Mouse (Mus musculus) liver, adult 2 months (tissue): ENCODE results near the gene Tmod1. TPM values are rescaled to one million over a fixed set of nuclear protein-coding genes. Genes with fewer than 3 reads are reported as not detected.

Experiments used
- DNase-seq: peaks from one replicate; pipeline ENCODE4 v3.0.0-alpha.2; 2011; ENCODE audit warnings: low read depth, low spot score; ENCODE audit errors: extremely low read depth
- H3K27ac ChIP-seq: fragments of 200-500 bp; replicated peaks from 2 replicates; pipeline ENCODE4 v1.5.1; 2012; ENCODE audit warnings: low read depth, mild to moderate bottlenecking, control low read depth, inconsistent platforms, low read length; ENCODE audit not compliant: insufficient read depth
- H3K27me3 ChIP-seq: fragments of 200-500 bp; 2 replicates; pipeline ENCODE4 v1.6.1; 2012; ENCODE audit warnings: mild to moderate bottlenecking, moderate library complexity, low read length, inconsistent platforms; ENCODE audit not compliant: control insufficient read depth, insufficient read depth
- H3K36me3 ChIP-seq: fragments of 200-500 bp; 2 replicates; pipeline ENCODE4 v1.6.1; 2012; ENCODE audit warnings: low read length, inconsistent platforms; ENCODE audit not compliant: control insufficient read depth, insufficient read depth
- H3K4me1 ChIP-seq: fragments of 200-500 bp; 2 replicates; pipeline ENCODE4 v1.6.1; 2011; ENCODE audit warnings: low read length; ENCODE audit not compliant: control insufficient read depth, insufficient read depth
- H3K4me3 ChIP-seq: fragments of 200-500 bp; 2 replicates; pipeline ENCODE4 v1.5.1; 2011; ENCODE audit warnings: low read depth, mild to moderate bottlenecking, control low read depth, low read length, moderate library complexity; ENCODE audit not compliant: insufficient read depth
- H3K79me2 ChIP-seq: fragments of 200-500 bp; 2 replicates; pipeline ENCODE4 v1.6.1; 2012; ENCODE audit warnings: inconsistent platforms, mild to moderate bottlenecking, low read length, moderate library complexity; ENCODE audit not compliant: control insufficient read depth, insufficient read depth
- H3K9ac ChIP-seq: fragments of 200-500 bp; 2 replicates; pipeline ENCODE4 v1.6.1; 2012; ENCODE audit warnings: low read depth, mild to moderate bottlenecking, control low read depth, inconsistent platforms, low read length
- CTCF ChIP-seq: fragments of 200-500 bp; IDR thresholded peaks from 2 replicates; pipeline ENCODE4 v1.5.1; 2011; ENCODE audit warnings: low read depth, low read length, control low read depth
- POLR2A ChIP-seq: fragments of 200-500 bp; IDR thresholded peaks from 2 replicates; pipeline ENCODE4 v1.6.1; 2011; ENCODE audit warnings: low read length, control low read depth; ENCODE audit not compliant: insufficient read depth; ENCODE audit errors: extremely low read depth
- WGBS: fragments of 180-500 bp; shearing (Covaris S2); methylation state at CpG from one replicate; pipeline ENCODE4 v1.1.7; 2018; 5-methylcytosine and 5-hydroxymethylcytosine counted together
- polyA plus RNA-seq: library from polyadenylated mRNA; depleted of rRNA; stranded (reverse); fragments of >200 nt; gene quantifications from 2 replicates; pipeline ENCODE4 v1.2.3, GENCODE M21; 2012
- total RNA-seq: library from RNA; depleted of rRNA; stranded (reverse); fragments of >200 nt; gene quantifications from 2 replicates; pipeline ENCODE4 v1.2.3, GENCODE M21; 2014

Tmod1 gene
- total and polyA plus RNA-seq, 2 experiments = 0.09 TPM; not detected in 1

DNA sequence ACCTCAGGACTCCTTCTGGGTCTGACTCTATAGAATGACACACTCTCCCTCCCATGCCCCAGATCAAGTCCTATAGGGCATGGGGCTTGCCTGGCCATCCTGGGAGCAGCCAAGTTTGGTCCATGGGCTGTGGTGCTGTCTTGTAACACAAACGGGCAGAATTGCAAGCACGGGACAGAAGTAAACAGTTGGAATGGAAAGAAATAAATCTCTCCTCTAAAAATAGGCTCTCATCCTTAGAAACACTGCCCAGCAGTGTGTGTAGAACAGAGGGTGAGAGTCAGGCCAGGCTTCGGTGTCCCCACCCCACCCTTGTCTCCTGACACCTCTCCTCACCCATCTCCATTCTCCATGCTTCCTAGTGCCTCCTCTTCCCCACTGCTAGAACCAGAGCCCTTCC lies 29.3 kb downstream of the Tmod1 start:
- Histone ChIP-seq H3K36me3 (no peaks in the 10 kb centered on the region), H3K9ac (no peak overlapping the region), H3K4me1 (no peaks in the 10 kb centered on the region), H3K4me3 (no peak overlapping the region), H3K27ac (no peak overlapping the region), H3K79me2 (no peaks in the 10 kb centered on the region), H3K27me3 (no peaks in the 10 kb centered on the region)
- no peak for DNase-seq
- WGBS = 75% methylated on average over 3 of the region's 3 CpGs
- no peak for TF ChIP-seq CTCF
- TF ChIP-seq POLR2A = no peak

DNA sequence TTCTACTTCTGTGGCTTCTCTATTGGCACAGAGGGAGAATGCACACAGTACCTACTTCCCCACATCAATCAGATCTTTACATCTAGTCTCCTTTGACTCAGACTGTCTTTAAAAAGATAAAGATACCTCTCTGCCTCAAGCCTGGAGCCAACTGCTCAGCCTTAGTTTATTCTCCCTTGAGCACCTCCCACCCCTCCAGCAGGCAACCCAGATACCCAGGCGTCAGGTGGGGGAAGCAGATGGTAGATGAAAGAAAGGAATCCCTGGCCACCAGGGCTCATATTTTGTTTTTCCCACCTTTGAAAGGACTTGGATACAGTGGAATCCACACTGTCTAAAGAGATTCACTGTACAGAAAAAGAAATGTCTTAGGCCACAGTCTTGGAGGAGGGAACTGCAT lies 29.8 kb downstream of the Tmod1 start:
- no peak overlapping the region for H3K4me3 ChIP-seq
- no peaks in the 10 kb centered on the region for H3K27me3 ChIP-seq
- H3K9ac ChIP-seq = no peak overlapping the region
- no peak for TF ChIP-seq POLR2A
- no peak for TF ChIP-seq CTCF
- no peak overlapping the region for H3K27ac ChIP-seq
- no peaks in the 10 kb centered on the region for H3K36me3 ChIP-seq
- H3K79me2 ChIP-seq = no peaks in the 10 kb centered on the region
- 77% methylated on average over 1 of the region's 1 CpGs for WGBS
- no peaks in the 10 kb centered on the region for H3K4me1 ChIP-seq
- DNase-seq = no peak

DNA sequence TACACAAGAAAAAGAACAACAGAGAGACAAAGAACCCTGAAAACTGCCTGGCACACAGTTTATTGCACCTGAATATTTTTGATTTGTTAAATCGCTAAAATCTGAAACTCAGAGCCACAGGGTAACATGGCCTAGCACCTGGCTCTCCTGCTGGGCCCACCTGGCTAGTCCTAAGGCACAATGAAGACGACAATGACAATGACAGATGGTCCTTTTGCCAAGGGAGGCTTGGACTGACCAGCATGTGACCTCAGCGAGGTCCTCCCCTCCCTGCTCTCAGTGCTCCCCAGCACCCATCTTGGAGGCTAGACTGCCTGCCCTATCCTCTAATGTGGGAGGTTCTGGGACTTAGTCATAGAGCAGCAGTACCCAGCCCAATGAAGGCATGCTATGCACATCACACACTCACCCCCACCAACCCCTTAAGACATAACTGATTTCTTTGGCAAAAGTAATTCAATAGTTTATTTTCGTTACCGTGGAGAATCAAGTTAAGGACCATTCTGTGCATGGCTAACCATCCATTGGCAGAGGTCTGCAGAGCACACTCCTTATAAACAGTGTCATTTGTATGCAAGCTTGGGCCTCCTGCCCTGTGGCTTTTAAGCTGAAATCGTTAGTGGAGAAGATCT lies 31.2 kb downstream of the Tmod1 start:
- Histone ChIP-seq H3K79me2 (no peaks in the 10 kb centered on the region), H3K27ac (no peak overlapping the region), H3K36me3 (no peaks in the 10 kb centered on the region), H3K27me3 (no peaks in the 10 kb centered on the region), H3K9ac (no peak overlapping the region), H3K4me3 (no peak overlapping the region), H3K4me1 (no peaks in the 10 kb centered on the region)
- TF ChIP-seq CTCF (no peak), POLR2A (no peak)
- WGBS = 84% methylated on average over 6 of the region's 6 CpGs
- DNase-seq = no peak

DNA sequence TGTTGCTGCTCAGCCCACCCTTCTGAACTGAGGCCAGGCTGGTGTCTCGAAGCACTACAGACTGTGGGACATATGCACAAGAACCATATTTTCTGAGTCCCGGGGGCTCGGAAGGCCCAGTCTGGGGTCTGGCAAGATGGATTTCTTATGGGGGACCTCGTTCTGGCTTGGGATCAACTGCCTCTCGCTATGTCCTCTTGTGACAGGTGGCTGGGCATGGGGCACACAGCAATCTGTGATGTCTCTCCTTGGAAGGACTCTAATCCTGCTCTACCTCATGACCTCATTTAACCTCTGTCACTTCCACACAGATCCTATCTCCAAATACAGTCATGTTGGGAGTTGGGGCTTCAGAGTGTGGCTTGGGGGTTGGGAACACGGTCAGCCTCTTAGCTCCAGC lies 33.9 kb downstream of the Tmod1 start:
- Histone ChIP-seq H3K4me1 (no peaks in the 10 kb centered on the region), H3K4me3 (no peak overlapping the region), H3K79me2 (no peaks in the 10 kb centered on the region), H3K27me3 (no peaks in the 10 kb centered on the region), H3K36me3 (no peaks in the 10 kb centered on the region), H3K9ac (no peak overlapping the region), H3K27ac (no peak overlapping the region)
- DNase-seq = no peak
- 93% methylated on average over 6 of the region's 6 CpGs for WGBS
- no peak for TF ChIP-seq CTCF
- no peak for TF ChIP-seq POLR2A

DNA sequence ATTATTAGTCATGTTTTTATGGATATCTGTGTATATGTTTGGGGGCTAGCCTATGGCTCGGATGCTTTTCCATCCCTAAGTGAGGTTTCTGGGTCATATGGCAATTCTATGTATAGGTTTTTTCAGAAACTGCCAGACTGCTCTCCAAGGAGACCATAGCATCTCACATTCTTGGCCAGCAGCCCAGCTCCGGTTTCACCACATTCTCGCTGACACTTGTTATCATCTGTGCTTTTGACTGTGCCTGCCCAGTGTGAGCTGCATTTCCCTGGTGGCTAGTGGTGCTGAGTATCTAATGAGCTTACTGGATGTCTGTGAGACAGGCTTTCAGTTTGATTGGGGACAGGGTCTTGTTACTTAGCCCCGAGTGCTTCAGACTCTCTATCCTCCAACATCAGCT lies 35.0 kb downstream of the Tmod1 start:
- Histone ChIP-seq H3K27me3 (no peaks in the 10 kb centered on the region), H3K9ac (no peak overlapping the region), H3K4me1 (no peaks in the 10 kb centered on the region), H3K4me3 (no peak overlapping the region), H3K79me2 (no peaks in the 10 kb centered on the region), H3K36me3 (no peaks in the 10 kb centered on the region), H3K27ac (no peak overlapping the region)
- WGBS = 59% methylated on average over 4 of the region's 4 CpGs
- DNase-seq = no peak
- TF ChIP-seq CTCF = no peak
- no peak for TF ChIP-seq POLR2A

DNA sequence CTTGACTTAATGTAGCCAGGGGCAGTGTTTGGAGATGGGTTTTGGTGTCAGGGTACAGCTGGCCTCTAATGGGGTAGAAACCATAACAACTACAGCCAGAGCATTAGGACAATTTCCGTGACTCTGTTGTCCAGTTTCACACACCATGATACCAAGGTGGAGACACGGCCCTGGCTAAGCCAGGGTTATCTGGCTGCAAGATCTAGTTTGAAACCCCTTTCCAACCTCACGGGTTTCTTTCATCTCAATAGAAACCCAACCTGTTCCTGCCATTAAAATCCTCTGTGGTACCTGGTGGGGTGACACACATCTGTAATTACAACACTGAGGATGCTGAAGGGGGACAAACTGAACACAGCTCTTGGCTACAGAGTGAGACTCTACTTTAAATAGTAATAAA lies 36.9 kb downstream of the Tmod1 start:
- Histone ChIP-seq H3K36me3 (no peaks in the 10 kb centered on the region), H3K9ac (no peak overlapping the region), H3K79me2 (no peaks in the 10 kb centered on the region), H3K4me1 (no peaks in the 10 kb centered on the region), H3K27me3 (no peaks in the 10 kb centered on the region), H3K27ac (no peak overlapping the region), H3K4me3 (no peak overlapping the region)
- WGBS = 77% methylated on average over 3 of the region's 3 CpGs
- TF ChIP-seq CTCF (no peak), POLR2A (no peak)
- DNase-seq = no peak
